Comparison of ENCODE assay signal across 10 mouse cellular contexts in the genomic region with DNA sequence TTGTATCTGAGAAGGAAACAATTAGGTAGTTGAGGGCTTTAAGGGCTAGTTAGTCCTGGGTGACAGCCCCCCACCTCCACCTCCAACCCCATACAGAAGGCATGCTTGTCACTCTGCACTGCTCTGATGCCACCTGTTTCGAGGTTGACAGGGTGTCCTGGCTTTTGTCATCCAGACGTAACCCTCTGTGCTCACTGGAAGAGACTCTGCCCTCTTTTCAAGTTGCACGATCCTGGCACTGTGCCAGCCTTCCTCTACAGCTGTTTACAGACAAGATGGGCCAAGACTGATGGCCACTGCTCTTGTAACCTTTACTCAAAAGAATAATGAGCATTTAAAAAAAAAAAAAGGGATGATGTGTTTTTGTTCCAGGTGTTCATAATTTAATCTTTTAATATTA. TPM values are rescaled to one million over a fixed set of nuclear protein-coding genes. Genes with fewer than 3 reads are reported as not detected.
A peak's percentile ranks its signal among the peaks of the same experiment; 100 is the strongest.
DNase-seq lines count a peak whose midpoint lies in the region; ATAC-seq and TF ChIP-seq lines count a peak whose summit lies in the region.
"Had no signal": no experiment of that assay in that cellular context is flagged by ENCODE, and none has a peak within 500 bp of the region (broad histone marks: within the 10 kb centered on the region; RNA-seq: fewer than 3 reads in every experiment).

No protein-coding gene starts in this region.

- H3K79me2 ChIP-seq in heart, adult 2 months (replicated peaks; ENCODE audit: control insufficient read depth, insufficient read depth, low read length) = no peaks in the 10 kb centered on the region

- WGBS in heart, embryonic 10.5 days = 27% methylated on average over 3 of the region's 3 CpGs
- WGBS in heart, adult 2 months = 10% methylated on average over 3 of the region's 3 CpGs

- TF ChIP-seq POLR2A in heart, adult 2 months (IDR thresholded peaks at IDR 0.05; ENCODE audit: insufficient read depth, low read depth, low read length) = no peak

- H3K4me1 ChIP-seq in heart, embryonic 10.5 days = peaks cover 27% of the 10 kb centered on the region
- H3K4me1 ChIP-seq in heart, adult 2 months (ENCODE audit: control insufficient read depth, insufficient read depth, low read length) = peaks cover 2% of the 10 kb centered on the region

- intact Hi-C loops in heart, adult 2 months (cut with DNase I) = no loop called here

- H3K9me3 ChIP-seq in heart, embryonic 10.5 days = no peaks in the 10 kb centered on the region
- H3K9me3 ChIP-seq: midbrain, embryonic 10.5 days had no signal

- peaks cover 48% of the 10 kb centered on the region for H3K36me3 ChIP-seq in heart, embryonic 10.5 days
- peaks cover 2% of the 10 kb centered on the region for H3K36me3 ChIP-seq in heart, adult 2 months (ENCODE audit: control insufficient read depth, insufficient read depth, low read length)

- no peak for TF ChIP-seq CTCF in heart, adult 2 months (IDR thresholded peaks at IDR 0.05)

- no peak overlapping the region for H3K9ac ChIP-seq in heart, adult 2 months (ENCODE audit: low read depth, low read length)

- ATAC-seq in monocyte, adult 5-6 weeks (replicated peaks; ENCODE audit: insufficient number of reproducible peaks, low FRiP score, low TSS enrichment, poor library complexity, severe bottlenecking) = no peak

- peak; percentile 22 to 47 for DNase-seq in heart, adult 18-20 months
- no peak for DNase-seq in heart, embryonic 10.5 days (ENCODE audit: low spot score)
- peak; percentile 31 for DNase-seq in NIH3T3 (ENCODE audit: low read depth)
- DNase-seq in heart, adult 2 months = peak; percentile 29 to 54
- peak; percentile 66 to 74 for DNase-seq in kidney, postnatal 4 days
- DNase-seq in right cerebral cortex, postnatal 4 days = no peak
- no peak for DNase-seq in neural tube, embryonic 10.5 days (ENCODE audit: extremely low spot score, low spot score)
- DNase-seq: layer of hippocampus, adult 9-11 months had no signal

- no peak for TF ChIP-seq EP300 in heart, adult 2 months (IDR thresholded peaks at IDR 0.05; ENCODE audit: insufficient read depth, low read depth, low read length)

- peaks cover 21% of the 10 kb centered on the region for H3K27me3 ChIP-seq in heart, embryonic 10.5 days (ENCODE audit: insufficient read depth, poor library complexity, severe bottlenecking)
- peaks cover 2% of the 10 kb centered on the region; the same call in 1 of the 2 replicates for H3K27me3 ChIP-seq in heart, adult 2 months (ENCODE audit: control insufficient read depth, insufficient read depth, low read length)

- H3K27ac ChIP-seq in heart, embryonic 10.5 days = no peak overlapping the region
- no peak overlapping the region for H3K27ac ChIP-seq in heart, adult 2 months
- H3K27ac ChIP-seq: midbrain, embryonic 10.5 days had no signal

- no peak overlapping the region for H3K4me3 ChIP-seq in heart, embryonic 10.5 days
- no peak overlapping the region for H3K4me3 ChIP-seq in heart, adult 2 months
- H3K4me3 ChIP-seq: midbrain, embryonic 10.5 days had no signal

RNA-seq across cellular contexts. Expression of a gene that starts 2.9 kb away (rescaled TPM):
- total RNA-seq in heart, adult 18-20 months (2021) = under 1 TPM in 1 of 2 experiments, not detected in 1; 0.18 TPM
- 0.71 and 0.97 TPM in 2 replicates for polyA plus RNA-seq in heart, embryonic 10.5 days (2016; fragmentation: Nextera tagmentation; extraction: Ambion mirVana)
- under 1 TPM in 1 of 2 experiments, not detected in 1; 0.14 TPM for total RNA-seq in heart, adult 2 months (2021)
- 0.08 and 0.09 TPM in 2 replicates for polyA plus RNA-seq in heart, adult 2 months (2012; rRNA removed)
- total RNA-seq in monocyte, adult 5-6 weeks (2017) = not detected in 3 replicates

RNA-seq across cellular contexts. Expression of a gene that starts 22.0 kb away (rescaled TPM):
- total RNA-seq in heart, adult 18-20 months (2021) = 10 to 100 TPM; 31.8 to 32.1 TPM
- polyA plus RNA-seq in heart, embryonic 10.5 days (2016; fragmentation: Nextera tagmentation; extraction: Ambion mirVana) = 60.0 and 69.8 TPM in 2 replicates
- 10 to 100 TPM; 24.3 to 28.5 TPM for total RNA-seq in heart, adult 2 months (2021)
- polyA plus RNA-seq in heart, adult 2 months (2012; rRNA removed) = 98.0 and 104 TPM in 2 replicates
- 31.4 to 51.0 TPM (median 39.1 TPM) in 3 replicates for total RNA-seq in monocyte, adult 5-6 weeks (2017)

RNA-seq across cellular contexts. Expression of a gene that starts 34.7 kb away (rescaled TPM):
- 10 to 100 TPM; 28.9 to 29.4 TPM for total RNA-seq in heart, adult 18-20 months (2021)
- 52.6 and 68.9 TPM in 2 replicates for polyA plus RNA-seq in heart, embryonic 10.5 days (2016; fragmentation: Nextera tagmentation; extraction: Ambion mirVana)
- 10 to 100 TPM; 26.2 to 27.2 TPM for total RNA-seq in heart, adult 2 months (2021)
- polyA plus RNA-seq in heart, adult 2 months (2012; rRNA removed) = 31.2 and 36.5 TPM in 2 replicates
- total RNA-seq in monocyte, adult 5-6 weeks (2017) = 14.8 to 29.1 TPM (median 28.5 TPM) in 3 replicates

RNA-seq across cellular contexts. Expression of a gene that starts 44.4 kb away (rescaled TPM):
- total RNA-seq in heart, adult 18-20 months (2021) = 10 to 100 TPM; 13.5 to 13.6 TPM
- 40.8 and 48.4 TPM in 2 replicates for polyA plus RNA-seq in heart, embryonic 10.5 days (2016; fragmentation: Nextera tagmentation; extraction: Ambion mirVana)
- 10 to 100 TPM; 13.3 to 16.0 TPM for total RNA-seq in heart, adult 2 months (2021)
- 32.2 and 32.3 TPM in 2 replicates for polyA plus RNA-seq in heart, adult 2 months (2012; rRNA removed)
- 9.9 to 29.7 TPM (median 10.0 TPM) in 3 replicates for total RNA-seq in monocyte, adult 5-6 weeks (2017)

Comparison
In these comparisons a context has a peak if more than half of its experiments do, and no peak if none do; other contexts are left out.
1. DNase-seq: peak in heart, adult 18-20 months (2 of 2), NIH3T3 (single experiment), heart, adult 2 months (2 of 2) and kidney, postnatal 4 days (2 of 2); none in heart, embryonic 10.5 days (single experiment), right cerebral cortex, postnatal 4 days (single experiment) and neural tube, embryonic 10.5 days (single experiment).